Mouse (Mus musculus) heart, embryonic 14.5 days (tissue): ENCODE measurements around the gene Prkag3. TPM values are rescaled to one million over a fixed set of nuclear protein-coding genes. Genes with fewer than 3 reads are reported as not detected.

ENCODE experiments used
- ATAC-seq: fragments of 200-750 bp; cut with Nextera tagmentation; 2 replicates; pipeline ENCODE4 v1.8.0; 2017; ENCODE audit warnings: low read depth, moderate TSS enrichment; ENCODE audit not compliant: insufficient number of reproducible peaks, insufficient read depth, low FRiP score
- H3K27ac ChIP-seq, 2 experiments: fragments of 200-500 bp in 1 of 2; fragments of 300-500 bp in 1 of 2; sonication (generic) in 1 of 2; replicated peaks in 1 of 2; 2 replicates each; pipeline ENCODE4 v1.5.1; 2012 to 2014; ENCODE audit warnings: low read depth in 2 of 2, low read length in 2 of 2, control low read depth in 1 of 2, mild to moderate bottlenecking in 1 of 2, mixed read lengths in 1 of 2; ENCODE audit not compliant: control insufficient read depth in 1 of 2, insufficient read depth in 1 of 2
- H3K27me3 ChIP-seq: fragments of 300-500 bp; sonication (generic); 2 replicates; pipeline ENCODE4 v1.6.1; 2014; ENCODE audit warnings: mild to moderate bottlenecking, low read length, control low read depth; ENCODE audit not compliant: control insufficient read depth, insufficient read depth
- H3K36me3 ChIP-seq: fragments of 300-500 bp; sonication (generic); 2 replicates; pipeline ENCODE4 v1.6.1; 2014; ENCODE audit warnings: mild to moderate bottlenecking, control low read depth, low read length, mixed read lengths; ENCODE audit not compliant: control insufficient read depth, insufficient read depth
- H3K4me1 ChIP-seq, 2 experiments: fragments of 200-500 bp in 1 of 2; fragments of 300-500 bp in 1 of 2; sonication (generic) in 1 of 2; 2 replicates each; pipeline ENCODE4 v1.6.1; 2012 to 2014; ENCODE audit warnings: low read length in 2 of 2, control low read depth in 1 of 2, mixed read lengths in 1 of 2; ENCODE audit not compliant: control insufficient read depth in 2 of 2, insufficient read depth in 2 of 2
- H3K4me2 ChIP-seq: fragments of 300-500 bp; sonication (generic); 2 replicates; pipeline ENCODE4 v1.6.1; 2014; ENCODE audit warnings: mild to moderate bottlenecking, low read length
- H3K4me3 ChIP-seq, 2 experiments: fragments of 200-500 bp in 1 of 2; fragments of 300-500 bp in 1 of 2; sonication (generic) in 1 of 2; 2 replicates each; pipeline ENCODE4 v1.5.1; 2012 to 2014; ENCODE audit warnings: low read length in 2 of 2, mild to moderate bottlenecking in 2 of 2, control low read depth in 1 of 2, low read depth in 1 of 2, moderate library complexity in 1 of 2; ENCODE audit not compliant: control insufficient read depth in 1 of 2, insufficient read depth in 1 of 2
- H3K9ac ChIP-seq: fragments of 300-500 bp; sonication (generic); 2 replicates; pipeline ENCODE4 v1.6.1; 2014; ENCODE audit warnings: mild to moderate bottlenecking, low read length
- H3K9me3 ChIP-seq: fragments of 300-500 bp; sonication (generic); 2 replicates; pipeline ENCODE4 v1.6.1; 2016; ENCODE audit warnings: low read length, control low read depth; ENCODE audit not compliant: control insufficient read depth
- WGBS: fragments of 180-500 bp; shearing (Covaris S2); extraction: QIAGEN DNeasy Blood & Tissue Kit; methylation state at CpG from one replicate; pipeline ENCODE4 v1.1.7; 2014; 5-methylcytosine and 5-hydroxymethylcytosine counted together
- polyA plus RNA-seq: library from polyadenylated mRNA; unstranded; fragments of >200 nt; fragmentation: Nextera tagmentation; extraction: Ambion mirVana; gene quantifications from 2 replicates; pipeline ENCODE4 v1.2.1, GENCODE M21; 2014

The Prkag3 gene
- polyA plus RNA-seq, 1 experiment from 2014 or later, result 6.1 TPM

DNA sequence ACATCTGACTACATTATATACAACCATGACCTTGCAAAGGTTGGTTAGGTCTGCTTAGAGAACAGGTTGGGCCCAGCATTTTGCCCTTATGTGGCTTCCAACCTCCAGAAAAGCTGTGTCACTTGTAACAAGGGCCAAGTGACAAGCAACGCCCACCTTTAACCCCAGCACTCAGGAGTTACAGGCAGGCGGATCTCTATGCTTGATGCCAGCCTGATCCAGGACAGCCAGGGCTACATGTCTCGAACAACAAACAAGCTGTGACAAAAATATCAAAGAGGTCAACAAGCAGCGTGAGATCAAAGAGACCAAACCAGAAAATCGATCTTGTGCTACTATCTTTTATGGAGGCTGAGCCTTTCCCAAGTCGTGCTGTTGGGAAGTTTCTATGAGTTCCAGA, 27.4 kb downstream of the Prkag3 start:
- no peak overlapping the region for H3K4me3 ChIP-seq
- H3K27me3 ChIP-seq, result no peaks in the 10 kb centered on the region
- H3K27ac ChIP-seq, result no peak overlapping the region
- H3K9ac ChIP-seq, result no peak overlapping the region
- H3K9me3 ChIP-seq, result no peaks in the 10 kb centered on the region
- no peaks in the 10 kb centered on the region for H3K4me1 ChIP-seq
- H3K4me2 ChIP-seq, result no peak overlapping the region
- no peak for ATAC-seq
- 73% methylated on average over 6 of the region's 6 CpGs for WGBS
- no peaks in the 10 kb centered on the region for H3K36me3 ChIP-seq

DNA sequence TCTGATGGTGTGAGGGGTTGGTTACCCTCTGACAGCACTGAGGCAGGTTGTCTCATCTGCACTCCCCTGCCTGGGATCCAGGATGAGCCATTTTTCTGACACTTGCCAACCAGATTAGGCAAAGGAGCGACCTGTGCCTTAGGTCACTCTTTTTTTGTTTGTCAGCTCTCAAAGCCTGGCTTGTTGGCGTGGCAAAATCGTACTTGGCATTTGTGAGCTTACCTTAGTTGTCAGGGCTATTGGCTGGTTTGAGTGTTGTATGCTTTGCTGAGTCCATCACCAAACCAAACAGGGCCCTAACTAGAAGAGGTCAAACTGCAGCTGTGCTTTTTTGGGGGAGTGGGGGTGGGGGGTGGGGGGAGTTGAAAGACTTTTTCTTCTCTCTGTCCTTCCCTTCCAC, 29.7 kb downstream of the Prkag3 start:
- Histone ChIP-seq H3K4me3 (no peak overlapping the region), H3K4me1 (peaks cover 0 to under 1% of the 10 kb centered on the region in 2 experiments; a peak in 2 of 4 replicates), H3K27ac (no peak overlapping the region), H3K4me2 (no peak overlapping the region), H3K27me3 (no peaks in the 10 kb centered on the region), H3K9ac (no peak overlapping the region), H3K9me3 (no peaks in the 10 kb centered on the region), H3K36me3 (no peaks in the 10 kb centered on the region)
- ATAC-seq, result no peak
- WGBS, result 80% methylated on average over 3 of the region's 3 CpGs

DNA sequence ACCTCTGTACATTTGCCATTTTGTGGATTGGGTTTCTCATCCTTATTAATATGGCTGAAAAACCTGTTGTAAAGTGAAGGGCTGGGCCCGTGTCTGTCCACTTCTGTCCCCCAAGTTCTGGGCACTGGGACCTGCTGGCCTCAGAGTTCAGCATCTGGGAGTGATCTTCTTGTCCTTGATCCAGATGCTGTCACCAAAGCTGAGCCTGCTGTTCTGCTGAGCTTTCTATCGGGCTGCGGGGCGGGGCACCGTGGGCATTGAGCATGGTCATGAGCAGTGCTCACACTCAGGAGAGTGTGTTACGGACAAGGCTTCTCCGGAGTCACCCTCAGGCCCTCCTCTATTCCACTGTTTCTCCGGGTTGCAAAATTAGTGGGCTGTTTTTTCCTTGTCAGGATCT, 30.9 kb downstream of the Prkag3 start:
- H3K4me3 ChIP-seq, result no peak overlapping the region
- no peaks in the 10 kb centered on the region for H3K36me3 ChIP-seq
- 86% methylated on average over 8 of the region's 8 CpGs for WGBS
- no peaks in the 10 kb centered on the region for H3K9me3 ChIP-seq
- ATAC-seq, result no peak
- H3K27me3 ChIP-seq, result no peaks in the 10 kb centered on the region
- no peak overlapping the region for H3K4me2 ChIP-seq
- H3K4me1 ChIP-seq, result peaks cover 2 to 7% of the 10 kb centered on the region in 2 experiments; a peak in 2 of 4 replicates
- H3K27ac ChIP-seq, result no peak overlapping the region
- H3K9ac ChIP-seq, result no peak overlapping the region

DNA sequence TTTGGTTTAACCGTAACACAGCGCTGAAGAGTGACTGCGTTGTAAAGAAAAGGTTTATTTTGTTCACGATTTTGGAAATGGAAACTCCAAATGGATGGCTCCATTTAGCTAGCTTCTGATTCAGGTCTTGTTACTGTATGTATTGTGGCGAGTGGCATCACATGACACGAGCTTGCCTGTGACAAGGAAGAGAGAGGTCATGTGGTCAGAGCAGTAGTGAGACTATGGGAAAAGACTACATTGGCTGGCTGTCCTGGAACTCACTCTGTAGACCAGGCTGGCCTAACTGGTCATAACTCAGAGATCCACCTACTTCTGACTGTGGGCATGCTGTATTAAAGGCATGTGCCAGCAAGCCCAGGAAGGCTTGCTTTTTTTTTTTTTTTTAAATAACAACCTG, 33.1 kb downstream of the Prkag3 start:
- ATAC-seq, result no peak
- H3K9me3 ChIP-seq, result no peaks in the 10 kb centered on the region
- H3K4me2 ChIP-seq, result no peak overlapping the region
- no peak overlapping the region for H3K27ac ChIP-seq
- no peak overlapping the region for H3K4me3 ChIP-seq
- H3K36me3 ChIP-seq, result no peaks in the 10 kb centered on the region
- no peaks in the 10 kb centered on the region for H3K27me3 ChIP-seq
- H3K4me1 ChIP-seq, result peaks cover 4 to 11% of the 10 kb centered on the region in 2 experiments; a peak in 2 of 4 replicates
- H3K9ac ChIP-seq, result no peak overlapping the region
- WGBS, result 91% methylated on average over 6 of the region's 6 CpGs

GRCm38 (mm10) chr1:74715468-74715867, 33.6 kb downstream of the Prkag3 start:
- Histone ChIP-seq H3K9me3 (no peaks in the 10 kb centered on the region), H3K27me3 (no peaks in the 10 kb centered on the region), H3K36me3 (no peaks in the 10 kb centered on the region), H3K4me2 (no peak overlapping the region; the same call in 1 of the 2 replicates), H3K4me1 (peaks cover 4 to 11% of the 10 kb centered on the region in 2 experiments; a peak in 2 of 4 replicates), H3K27ac (no peak overlapping the region), H3K4me3 (no peak overlapping the region), H3K9ac (no peak overlapping the region)
- no peak for ATAC-seq
- 81% methylated on average over 5 of the region's 5 CpGs for WGBS

GRCm38 (mm10) chr1:74714967-74715366, 34.1 kb downstream of the Prkag3 start:
- no peaks in the 10 kb centered on the region for H3K36me3 ChIP-seq
- H3K9ac ChIP-seq, result no peak overlapping the region
- no peak overlapping the region; the same call in 1 of the 2 replicates for H3K4me2 ChIP-seq
- H3K4me3 ChIP-seq, result no peak overlapping the region
- H3K9me3 ChIP-seq, result no peaks in the 10 kb centered on the region
- ATAC-seq, result no peak
- peaks cover 4 to 11% of the 10 kb centered on the region in 2 experiments; a peak in 2 of 4 replicates for H3K4me1 ChIP-seq
- WGBS, result 42% methylated on average over 2 of the region's 2 CpGs
- H3K27me3 ChIP-seq, result no peaks in the 10 kb centered on the region
- H3K27ac ChIP-seq, result no peak overlapping the region

- peak overlapping the region; percentile 77 for H3K9ac ChIP-seq
- H3K27ac ChIP-seq, result peak overlapping the region; percentile 51 to 75; a peak in 3 of 4 replicates
- 0 out of 2 replicates have a peak, but pooled peaks have one; percentile 8 for ATAC-seq
- H3K9me3 ChIP-seq, result no peaks in the 10 kb centered on the region
- H3K4me1 ChIP-seq, result peaks cover 4 to 11% of the 10 kb centered on the region in 2 experiments; a peak in 2 of 4 replicates
- peak overlapping the region; percentile 56 to 91 for H3K4me3 ChIP-seq
- H3K4me2 ChIP-seq, result peak overlapping the region; percentile 81
- H3K36me3 ChIP-seq, result no peaks in the 10 kb centered on the region
- H3K27me3 ChIP-seq, result no peaks in the 10 kb centered on the region
- WGBS, result 13% methylated on average over 12 of the region's 12 CpGs
Measured at GRCm38 (mm10) chr1:74713859-74714730, 34.9 kb downstream of the Prkag3 start.
